Mouse (Mus musculus): ENCODE data around the gene Gm28048. TPM values are rescaled to one million over a fixed set of nuclear protein-coding genes. Genes with fewer than 3 reads are reported as not detected.

Gene Gm28048
- total RNA-seq, 1 experiment from 2014 or later: 81.6 TPM

GRCm38 (mm10) chr11:22990393-22991126 lies 8.7 kb upstream of the Gm28048 start, which contains the start of gene Cct4:
TSS of gene Cct4 (plus strand) at chr11:22990519.
- ATAC-seq (replicated peaks; ENCODE audit: low read depth, poor library complexity, severe bottlenecking): peak; percentile 91

- no peak; the same call in 1 of the 2 replicates for ATAC-seq (replicated peaks; ENCODE audit: low read depth, poor library complexity, severe bottlenecking)
Measured at GRCm38 (mm10) chr11:22989786-22990185, 7.9 kb upstream of the Gm28048 start.

- 0 out of 2 replicates have a peak, but pooled peaks have one; percentile 27 for ATAC-seq (replicated peaks; ENCODE audit: low read depth, poor library complexity, severe bottlenecking)
Measured at GRCm38 (mm10) chr11:22987357-22987756, 5.5 kb upstream of the Gm28048 start.

GRCm38 (mm10) chr11:22985510-22985909 lies 3.6 kb upstream of the Gm28048 start:
- no peak for ATAC-seq (replicated peaks; ENCODE audit: low read depth, poor library complexity, severe bottlenecking)

GRCm38 (mm10) chr11:22982846-22983245 lies 956 bp upstream of the Gm28048 start:
- ATAC-seq (replicated peaks; ENCODE audit: low read depth, poor library complexity, severe bottlenecking): no peak

GRCm38 (mm10) chr11:22981543-22981950 lies 343 bp downstream of the Gm28048 start:
- ATAC-seq (replicated peaks; ENCODE audit: low read depth, poor library complexity, severe bottlenecking): peak; percentile 24

GRCm38 (mm10) chr11:22981041-22981440 lies 849 bp downstream of the Gm28048 start:
- ATAC-seq (replicated peaks; ENCODE audit: low read depth, poor library complexity, severe bottlenecking): no peak

GRCm38 (mm10) chr11:22979221-22979620 lies 2.7 kb downstream of the Gm28048 start:
- no peak for ATAC-seq (replicated peaks; ENCODE audit: low read depth, poor library complexity, severe bottlenecking)

GRCm38 (mm10) chr11:22978711-22979110 lies 3.2 kb downstream of the Gm28048 start:
- no peak for ATAC-seq (replicated peaks; ENCODE audit: low read depth, poor library complexity, severe bottlenecking)

GRCm38 (mm10) chr11:22978215-22978614 lies 3.7 kb downstream of the Gm28048 start:
- no peak for ATAC-seq (replicated peaks; ENCODE audit: low read depth, poor library complexity, severe bottlenecking)

- no peak for ATAC-seq (replicated peaks; ENCODE audit: low read depth, poor library complexity, severe bottlenecking)
Measured at GRCm38 (mm10) chr11:22973599-22973998, 8.3 kb downstream of the Gm28048 start.

- ATAC-seq (replicated peaks; ENCODE audit: low read depth, poor library complexity, severe bottlenecking): peak; percentile 55
Measured at GRCm38 (mm10) chr11:22972746-22973526, 9.0 kb downstream of the Gm28048 start.

GRCm38 (mm10) chr11:22971835-22972709 lies 9.8 kb downstream of the Gm28048 start, which contains the start of gene Zrsr1:
TSS of gene Zrsr1 (plus strand) at chr11:22972005.
- peak; percentile 68 for ATAC-seq (replicated peaks; ENCODE audit: low read depth, poor library complexity, severe bottlenecking)

- no peak for ATAC-seq (replicated peaks; ENCODE audit: low read depth, poor library complexity, severe bottlenecking)
Measured at GRCm38 (mm10) chr11:22970546-22970945, 11.3 kb downstream of the Gm28048 start.

GRCm38 (mm10) chr11:22969486-22969885 lies 12.4 kb downstream of the Gm28048 start:
- ATAC-seq (replicated peaks; ENCODE audit: low read depth, poor library complexity, severe bottlenecking): peak; percentile 40; the same call in 1 of the 2 replicates

- ATAC-seq (replicated peaks; ENCODE audit: low read depth, poor library complexity, severe bottlenecking): 0 out of 2 replicates have a peak, but pooled peaks have one; percentile 21
Measured at GRCm38 (mm10) chr11:22965503-22965902, 16.4 kb downstream of the Gm28048 start.

GRCm38 (mm10) chr11:22964401-22964800 lies 17.5 kb downstream of the Gm28048 start:
- no peak for ATAC-seq (replicated peaks; ENCODE audit: low read depth, poor library complexity, severe bottlenecking)

- peak; percentile 29; the same call in 1 of the 2 replicates for ATAC-seq (replicated peaks; ENCODE audit: low read depth, poor library complexity, severe bottlenecking)
Measured at GRCm38 (mm10) chr11:22962101-22962500, 19.8 kb downstream of the Gm28048 start.

GRCm38 (mm10) chr11:22957791-22958374 lies 24.0 kb downstream of the Gm28048 start:
- no peak for ATAC-seq (replicated peaks; ENCODE audit: low read depth, poor library complexity, severe bottlenecking)

- ATAC-seq (replicated peaks; ENCODE audit: low read depth, poor library complexity, severe bottlenecking): peak; percentile 94
Measured at GRCm38 (mm10) chr11:22956830-22957229, 25.1 kb downstream of the Gm28048 start.
